Mouse (Mus musculus) induced T-regulatory cell, adult 2 months (primary cell): ENCODE measurements around the gene Nmt1.

Experiments used
- DNase-seq: peaks from one replicate; pipeline ENCODE4 v3.0.0-alpha.2; 2012; ENCODE audit warnings: low read depth

Nmt1 gene

GRCm38 (mm10) chr11:103078131-103078530, 50.1 kb downstream of the Nmt1 start:
- no peak for DNase-seq

GRCm38 (mm10) chr11:103080323-103081091, 52.5 kb downstream of the Nmt1 start:
- peak; percentile 23 for DNase-seq

GRCm38 (mm10) chr11:103081631-103082030, 53.6 kb downstream of the Nmt1 start:
- no peak for DNase-seq

GRCm38 (mm10) chr11:103093306-103093705, 65.3 kb downstream of the Nmt1 start:
- no peak for DNase-seq

GRCm38 (mm10) chr11:103093862-103094833, 66.2 kb downstream of the Nmt1 start:
- peak; percentile 30 for DNase-seq

- DNase-seq, result no peak
These were observed 67.2 kb downstream of the Nmt1 start for GRCm38 (mm10) chr11:103095107-103095670.

- no peak for DNase-seq
These were observed 67.8 kb downstream of the Nmt1 start for GRCm38 (mm10) chr11:103095801-103096200.

GRCm38 (mm10) chr11:103096979-103097894, 69.2 kb downstream of the Nmt1 start:
- DNase-seq, result no peak

GRCm38 (mm10) chr11:103098531-103099190, 70.7 kb downstream of the Nmt1 start:
- DNase-seq, result no peak

GRCm38 (mm10) chr11:103099352-103099940, 71.5 kb downstream of the Nmt1 start:
- no peak for DNase-seq

- peak; percentile 39 for DNase-seq
These were observed 72.4 kb downstream of the Nmt1 start for GRCm38 (mm10) chr11:103100361-103100760.

GRCm38 (mm10) chr11:103101481-103101865, 73.5 kb downstream of the Nmt1 start, which contains the start of the genes Plcd3 and Acbd4:
TSS of gene Plcd3 (minus strand) at chr11:103101658.
TSS of gene Acbd4 (plus strand) at chr11:103101682.
- peak; percentile 76 for DNase-seq

GRCm38 (mm10) chr11:103101866-103102501, 74.0 kb downstream of the Nmt1 start:
- DNase-seq, result peak; percentile 77

- DNase-seq, result peak; percentile 98
These were observed 74.8 kb downstream of the Nmt1 start for GRCm38 (mm10) chr11:103102725-103103349.

GRCm38 (mm10) chr11:103103621-103104020, 75.6 kb downstream of the Nmt1 start:
- DNase-seq, result peak; percentile 55

GRCm38 (mm10) chr11:103104469-103104868, 76.5 kb downstream of the Nmt1 start:
- DNase-seq, result no peak

- DNase-seq, result no peak
These were observed 77.3 kb downstream of the Nmt1 start for GRCm38 (mm10) chr11:103105180-103105725.

GRCm38 (mm10) chr11:103105810-103106209, 77.8 kb downstream of the Nmt1 start:
- DNase-seq, result no peak

GRCm38 (mm10) chr11:103106386-103106785, 78.4 kb downstream of the Nmt1 start:
- DNase-seq, result no peak
